Mouse (Mus musculus): ENCODE data around the gene Tmem44.
"Not testable (repeated sequence)": the region's sequence is repeated elsewhere in the genome, so short reads cannot be mapped to it uniquely, and the experiment has no call there.

Tmem44 gene

GRCm38 (mm10) chr16:30497307-30497706, 53.3 kb downstream of the Tmem44 start:
- no peak for DNase-seq (ENCODE audit: low spot score)

GRCm38 (mm10) chr16:30494883-30495282, 55.8 kb downstream of the Tmem44 start:
- DNase-seq (ENCODE audit: low spot score), result no peak

GRCm38 (mm10) chr16:30491742-30492141, 58.9 kb downstream of the Tmem44 start:
- no peak for DNase-seq (ENCODE audit: low spot score)

- DNase-seq (ENCODE audit: low spot score), result no peak
These were observed 59.9 kb downstream of the Tmem44 start for GRCm38 (mm10) chr16:30490791-30491190.

- no peak for DNase-seq (ENCODE audit: low spot score)
These were observed 60.3 kb downstream of the Tmem44 start for GRCm38 (mm10) chr16:30490316-30490715.

GRCm38 (mm10) chr16:30489662-30490061, 61.0 kb downstream of the Tmem44 start:
- DNase-seq (ENCODE audit: low spot score), result no peak

- DNase-seq (ENCODE audit: low spot score), result no peak
These were observed 64.1 kb downstream of the Tmem44 start for GRCm38 (mm10) chr16:30486498-30486897.

- no peak for DNase-seq (ENCODE audit: low spot score)
These were observed 72.9 kb downstream of the Tmem44 start for GRCm38 (mm10) chr16:30477791-30478190.

GRCm38 (mm10) chr16:30477006-30477405, 73.6 kb downstream of the Tmem44 start:
- DNase-seq (ENCODE audit: low spot score), result no peak

- no peak for DNase-seq (ENCODE audit: low spot score)
These were observed 74.8 kb downstream of the Tmem44 start for GRCm38 (mm10) chr16:30475633-30476461.

GRCm38 (mm10) chr16:30472447-30472846, 78.2 kb downstream of the Tmem44 start:
- no peak for DNase-seq (ENCODE audit: low spot score)

- no peak for DNase-seq (ENCODE audit: low spot score)
These were observed 78.7 kb downstream of the Tmem44 start for GRCm38 (mm10) chr16:30471912-30472311.

GRCm38 (mm10) chr16:30468944-30469343, 81.7 kb downstream of the Tmem44 start:
- DNase-seq (ENCODE audit: low spot score), result no peak

GRCm38 (mm10) chr16:30465680-30466298, 84.9 kb downstream of the Tmem44 start:
- DNase-seq (ENCODE audit: low spot score), result no peak

GRCm38 (mm10) chr16:30464742-30465141, 85.9 kb downstream of the Tmem44 start:
- DNase-seq (ENCODE audit: low spot score), result not testable (repeated sequence)
